Mouse (Mus musculus) lung, postnatal 0 days (tissue): ENCODE data around the gene Upp2.

Source experiments
- CTCF ChIP-seq: IDR thresholded peaks from 2 replicates; pipeline ENCODE4 v1.5.1; 2016; ENCODE audit warnings: antibody characterized with exemption, mild to moderate bottlenecking
- EP300 ChIP-seq: IDR thresholded peaks from 2 replicates; pipeline ENCODE4 v1.6.1; 2016; ENCODE audit warnings: antibody characterized with exemption, mild to moderate bottlenecking, control low read depth

DNA sequence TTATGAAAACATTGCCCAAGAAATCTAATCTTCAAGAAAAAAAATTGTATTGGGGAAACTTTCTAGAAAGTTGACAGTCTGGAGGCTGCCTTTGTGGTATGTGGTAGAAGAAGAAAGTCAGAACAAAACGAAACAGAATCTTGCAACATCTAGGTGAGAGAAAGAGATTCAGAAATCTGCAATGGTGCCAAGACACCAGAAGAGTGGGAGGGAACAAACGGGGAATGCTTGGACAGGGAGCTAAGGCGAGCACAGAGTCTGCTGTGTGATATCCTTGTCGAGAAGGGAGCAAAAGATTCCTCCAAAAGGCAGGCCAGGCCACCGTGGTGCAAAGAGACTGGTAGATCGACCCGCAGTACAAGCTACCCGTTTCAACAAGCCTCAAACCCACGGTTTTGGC, 232.0 kb downstream of the Upp2 start:
- TF ChIP-seq EP300 (no peak), CTCF (no peak)
